Mouse (Mus musculus): ENCODE results near the gene 1700020D05Rik.

GRCm38 (mm10) chr19:5525204-5525603 is 21.6 kb upstream of the 1700020D05Rik start:
- TF ChIP-seq CTCF (IDR thresholded peaks at IDR 0.05; ENCODE audit: low read depth) (no peak), EP300 (optimal IDR thresholded peaks at IDR 0.05) (no peak)
